Mouse (Mus musculus) kidney, postnatal 4 days (tissue): ENCODE measurements around the gene Itga7.
"Not testable (repeated sequence)": the region's sequence is repeated elsewhere in the genome, so short reads cannot be mapped to it uniquely, and the experiment has no call there.

ENCODE experiments used
- DNase-seq, 2 experiments: peaks; one replicate each; pipeline ENCODE4 v3.0.0; 2021; ENCODE audit warnings: mixed read lengths in 2 of 2

The Itga7 gene

DNA sequence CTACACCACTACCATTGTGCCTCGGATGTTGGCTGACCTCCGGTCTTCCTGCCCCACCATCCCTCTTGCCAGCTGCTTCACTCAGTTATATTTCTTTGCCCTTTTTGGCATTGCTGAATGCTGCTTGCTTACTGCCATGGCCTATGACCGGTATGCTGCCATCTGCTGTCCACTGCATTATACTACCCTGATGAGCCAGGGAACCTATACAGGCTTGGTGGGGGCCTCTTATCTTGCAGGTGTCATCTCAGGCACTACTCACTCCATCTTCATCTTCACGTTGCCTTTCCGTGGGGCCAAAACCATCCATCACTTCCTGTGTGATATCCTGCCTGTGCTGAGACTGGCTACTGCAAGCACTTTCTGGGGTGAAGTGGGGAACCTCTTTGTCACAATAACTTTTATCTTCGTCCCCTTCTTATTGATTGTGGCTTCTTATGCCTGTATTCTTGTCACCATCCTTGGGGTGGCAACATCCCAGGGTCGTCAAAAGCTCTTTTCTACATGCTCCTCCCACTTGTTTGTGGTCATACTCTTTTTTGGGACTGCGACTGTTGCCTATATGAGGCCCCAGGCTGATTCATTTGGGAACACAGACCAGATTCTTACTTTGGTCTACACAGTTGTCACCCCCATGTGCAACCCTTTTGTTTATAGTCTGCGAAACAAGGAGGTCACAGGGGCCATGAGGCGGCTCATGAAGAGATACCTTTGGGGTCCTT lies 56.7 kb downstream of the Itga7 start:
- not testable (repeated sequence) for DNase-seq

DNA sequence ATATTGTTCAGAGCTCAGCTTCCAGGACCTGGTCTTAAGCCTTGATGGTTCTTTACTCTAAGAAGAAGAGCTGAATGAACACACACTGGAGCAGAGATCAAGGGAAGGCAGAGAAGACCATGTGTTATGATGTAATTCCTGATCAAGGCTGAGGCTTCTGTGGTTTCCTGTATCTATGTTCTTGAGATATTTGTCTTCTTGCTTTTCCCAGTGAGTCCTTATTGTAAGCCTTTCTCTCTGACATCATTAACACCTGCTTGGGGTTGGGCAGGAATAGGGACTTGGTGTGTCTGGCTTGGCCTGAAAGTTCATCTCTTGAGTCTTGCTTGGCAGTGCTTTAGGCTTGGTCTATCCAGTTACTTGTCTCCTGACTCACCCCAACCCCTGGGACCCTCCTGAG lies 57.4 kb downstream of the Itga7 start:
- no peak for DNase-seq

GRCm38 (mm10) chr10:128995796-128996195 lies 62.2 kb downstream of the Itga7 start:
- DNase-seq: no peak

DNA sequence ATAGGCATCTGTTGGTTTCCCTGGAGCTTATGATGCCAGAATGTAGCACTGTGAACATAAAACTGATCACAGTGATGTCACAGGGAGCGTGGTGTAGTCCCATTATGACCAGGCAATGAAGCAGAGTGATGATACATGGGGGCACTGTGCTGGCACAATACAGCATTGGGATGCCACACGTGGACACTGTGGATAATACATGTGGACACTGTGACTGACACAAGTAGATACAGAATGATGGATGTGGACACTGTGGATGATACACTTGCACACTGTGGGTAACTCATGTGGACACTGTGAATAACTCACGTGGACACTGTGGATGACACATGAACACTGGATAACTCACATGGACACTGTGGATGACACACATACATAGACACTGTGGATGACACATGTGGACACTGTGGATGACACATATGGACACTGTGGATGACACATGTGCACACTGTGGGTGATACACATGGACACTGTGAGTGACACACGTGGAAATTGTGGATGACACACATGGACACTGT lies 63.0 kb downstream of the Itga7 start:
- DNase-seq: no peak

- DNase-seq: no peak
Measured at GRCm38 (mm10) chr10:129004032-129004920, 70.7 kb downstream of the Itga7 start.
